Mouse (Mus musculus): ENCODE results near the gene Pdzd2. TPM values are rescaled to one million over a fixed set of nuclear protein-coding genes. Genes with fewer than 3 reads are reported as not detected.

The Pdzd2 gene
- polyA plus RNA-seq, 1 experiment = 125 TPM

DNA sequence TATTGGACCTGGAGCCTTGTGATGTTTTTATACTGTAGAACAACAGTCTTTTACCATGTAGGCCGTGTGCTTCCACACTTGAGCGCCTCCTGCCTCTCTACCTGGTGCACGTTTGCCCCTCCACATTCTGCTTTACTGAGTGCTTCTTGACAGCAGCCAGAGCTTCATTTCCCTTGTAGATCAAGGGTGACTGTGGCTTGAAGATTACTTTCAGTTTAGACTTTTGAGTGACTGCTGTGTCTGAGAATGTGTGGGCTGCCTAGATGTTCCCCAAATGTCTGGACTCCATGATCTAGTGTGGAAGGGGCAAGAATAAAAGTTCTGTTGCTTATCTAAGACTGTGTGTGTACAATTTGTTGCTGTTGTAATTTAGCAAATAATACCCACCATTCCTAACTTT, 390.8 kb downstream of the Pdzd2 start:
- 68% methylated on average over 3 of the region's 3 CpGs for WGBS
- no peak for DNase-seq
- no peak overlapping the region for H3K4me3 ChIP-seq (replicated peaks; ENCODE audit: extremely low read depth, low read depth, low read length)
- H3K4me1 ChIP-seq (ENCODE audit: control insufficient read depth, insufficient read depth, low read length) = peaks cover under 1% of the 10 kb centered on the region
- TF ChIP-seq POLR2A (IDR thresholded peaks at IDR 0.05; ENCODE audit: borderline replicate concordance, extremely low read depth, low read depth, low read length) = no peak
- no peak for TF ChIP-seq CTCF (IDR thresholded peaks at IDR 0.05; ENCODE audit: insufficient read depth, low read length)

DNA sequence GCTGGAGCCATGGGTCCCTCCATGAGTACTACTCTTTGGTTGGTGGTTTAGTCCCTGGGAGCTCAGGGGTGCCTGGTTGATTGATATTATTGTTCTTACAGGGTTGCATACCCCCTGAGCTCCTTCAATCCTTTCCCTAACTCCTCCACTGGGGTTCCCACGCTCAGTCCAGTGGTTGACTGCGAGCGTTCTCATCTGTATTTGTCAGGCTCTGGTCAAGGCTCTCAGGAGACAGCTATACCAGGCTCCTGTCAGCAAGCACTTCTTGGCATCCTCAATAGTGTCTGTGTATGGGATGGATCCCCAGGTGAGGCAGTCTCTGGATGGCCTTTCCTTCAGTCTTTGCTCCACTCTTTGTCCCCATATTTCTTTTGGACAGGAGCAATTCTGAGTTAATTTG, 392.8 kb downstream of the Pdzd2 start:
- TF ChIP-seq POLR2A (IDR thresholded peaks at IDR 0.05; ENCODE audit: borderline replicate concordance, extremely low read depth, low read depth, low read length) (no peak), CTCF (IDR thresholded peaks at IDR 0.05; ENCODE audit: insufficient read depth, low read length) (no peak)
- DNase-seq = no peak
- Histone ChIP-seq H3K4me1 (ENCODE audit: control insufficient read depth, insufficient read depth, low read length) (no peaks in the 10 kb centered on the region; the same call in 1 of the 2 replicates), H3K4me3 (replicated peaks; ENCODE audit: extremely low read depth, low read depth, low read length) (no peak overlapping the region)
- 93% methylated on average over 3 of the region's 3 CpGs for WGBS

DNA sequence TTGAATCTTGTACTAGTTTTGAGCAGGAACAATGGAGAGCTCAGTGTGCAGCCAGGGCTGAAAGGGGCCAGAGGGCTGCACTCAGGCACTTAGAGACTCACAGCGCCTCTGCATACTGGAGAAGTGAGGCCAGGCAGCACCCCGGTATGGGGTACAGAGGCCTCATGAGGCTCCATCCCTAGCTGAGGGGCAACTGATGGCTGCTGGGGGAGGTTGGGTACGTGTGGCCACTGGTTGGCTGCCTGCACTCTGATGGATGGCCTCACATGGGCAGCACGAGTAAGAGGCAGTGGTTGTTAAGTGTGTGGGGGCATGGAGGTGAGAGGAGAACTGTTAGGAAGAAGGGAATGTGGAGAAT, 398.3 kb downstream of the Pdzd2 start:
- no peak for DNase-seq
- 62% methylated on average over 4 of the region's 4 CpGs for WGBS
- TF ChIP-seq POLR2A (IDR thresholded peaks at IDR 0.05; ENCODE audit: borderline replicate concordance, extremely low read depth, low read depth, low read length) (no peak), CTCF (IDR thresholded peaks at IDR 0.05; ENCODE audit: insufficient read depth, low read length) (no peak)
- Histone ChIP-seq H3K4me3 (replicated peaks; ENCODE audit: extremely low read depth, low read depth, low read length) (no peak overlapping the region), H3K4me1 (ENCODE audit: control insufficient read depth, insufficient read depth, low read length) (peaks cover 2% of the 10 kb centered on the region)

DNA sequence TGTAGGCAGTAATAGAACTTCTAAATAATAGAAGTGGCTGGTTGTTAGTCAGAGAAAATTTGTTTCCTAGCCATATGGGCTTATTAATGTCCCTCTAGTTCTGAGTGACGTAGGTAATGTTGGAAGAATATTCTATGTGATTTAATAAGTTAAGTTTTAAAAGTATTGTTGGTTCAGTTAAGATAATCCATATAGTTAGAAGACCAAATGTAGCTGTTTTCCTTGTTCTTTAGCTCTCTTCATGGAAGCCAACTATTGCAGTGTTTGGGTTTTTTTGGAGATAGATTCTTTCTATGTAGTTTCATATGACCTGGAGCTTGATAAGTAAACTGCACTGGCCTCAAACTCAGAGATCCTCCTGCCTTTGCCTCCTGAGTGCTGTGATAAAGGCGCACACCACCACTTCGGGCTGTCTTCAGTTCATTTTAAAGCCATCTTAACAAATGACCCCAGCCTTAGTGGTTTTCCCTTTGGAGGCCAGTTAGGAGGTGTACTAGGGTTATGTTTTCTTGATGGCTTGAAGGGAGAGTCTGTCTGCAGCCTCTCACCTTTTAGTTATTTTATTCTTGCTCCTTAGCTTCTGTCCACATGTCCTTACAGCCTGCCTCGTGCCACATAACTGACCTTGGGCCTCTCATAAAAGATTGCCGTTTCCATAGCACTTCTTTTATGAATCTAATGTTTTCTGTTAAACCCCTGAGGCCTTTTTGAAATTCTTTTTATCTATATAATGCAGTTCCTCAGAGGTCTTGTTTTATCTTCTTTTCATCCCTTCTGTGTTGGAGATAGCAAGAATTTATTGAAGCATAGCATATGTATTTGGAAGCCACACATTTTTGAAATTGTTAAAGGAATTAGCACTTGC, 399.0 kb downstream of the Pdzd2 start:
- Histone ChIP-seq H3K4me1 (ENCODE audit: control insufficient read depth, insufficient read depth, low read length) (peaks cover 4% of the 10 kb centered on the region), H3K4me3 (replicated peaks; ENCODE audit: extremely low read depth, low read depth, low read length) (no peak overlapping the region)
- 70% methylated on average over 5 of the region's 5 CpGs for WGBS
- DNase-seq = no peak
- TF ChIP-seq CTCF (IDR thresholded peaks at IDR 0.05; ENCODE audit: insufficient read depth, low read length) (no peak), POLR2A (IDR thresholded peaks at IDR 0.05; ENCODE audit: borderline replicate concordance, extremely low read depth, low read depth, low read length) (no peak)

DNA sequence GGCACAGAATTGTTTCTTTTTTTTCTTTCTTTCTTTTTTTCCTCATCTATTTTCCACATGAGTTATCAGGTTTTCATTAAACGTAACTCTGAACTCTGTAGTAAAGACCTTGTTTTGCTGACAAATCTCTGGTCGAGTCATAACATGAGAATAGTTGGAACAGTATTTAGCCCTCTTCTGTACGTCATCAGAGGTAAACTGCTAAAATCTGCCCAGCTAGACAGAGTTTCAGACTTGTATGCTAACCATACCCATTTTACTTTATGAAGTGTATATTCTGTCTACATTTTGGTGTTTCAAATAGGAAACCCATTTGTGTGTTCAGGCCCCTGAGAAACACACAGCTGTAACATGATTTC, 402.0 kb downstream of the Pdzd2 start:
- Histone ChIP-seq H3K4me3 (replicated peaks; ENCODE audit: extremely low read depth, low read depth, low read length) (no peak overlapping the region), H3K4me1 (ENCODE audit: control insufficient read depth, insufficient read depth, low read length) (peaks cover 12% of the 10 kb centered on the region)
- DNase-seq = no peak
- WGBS = 67% methylated on average over 3 of the region's 3 CpGs
- TF ChIP-seq CTCF (IDR thresholded peaks at IDR 0.05; ENCODE audit: insufficient read depth, low read length) = no peak
- no peak for TF ChIP-seq POLR2A (IDR thresholded peaks at IDR 0.05; ENCODE audit: borderline replicate concordance, extremely low read depth, low read depth, low read length)

DNA sequence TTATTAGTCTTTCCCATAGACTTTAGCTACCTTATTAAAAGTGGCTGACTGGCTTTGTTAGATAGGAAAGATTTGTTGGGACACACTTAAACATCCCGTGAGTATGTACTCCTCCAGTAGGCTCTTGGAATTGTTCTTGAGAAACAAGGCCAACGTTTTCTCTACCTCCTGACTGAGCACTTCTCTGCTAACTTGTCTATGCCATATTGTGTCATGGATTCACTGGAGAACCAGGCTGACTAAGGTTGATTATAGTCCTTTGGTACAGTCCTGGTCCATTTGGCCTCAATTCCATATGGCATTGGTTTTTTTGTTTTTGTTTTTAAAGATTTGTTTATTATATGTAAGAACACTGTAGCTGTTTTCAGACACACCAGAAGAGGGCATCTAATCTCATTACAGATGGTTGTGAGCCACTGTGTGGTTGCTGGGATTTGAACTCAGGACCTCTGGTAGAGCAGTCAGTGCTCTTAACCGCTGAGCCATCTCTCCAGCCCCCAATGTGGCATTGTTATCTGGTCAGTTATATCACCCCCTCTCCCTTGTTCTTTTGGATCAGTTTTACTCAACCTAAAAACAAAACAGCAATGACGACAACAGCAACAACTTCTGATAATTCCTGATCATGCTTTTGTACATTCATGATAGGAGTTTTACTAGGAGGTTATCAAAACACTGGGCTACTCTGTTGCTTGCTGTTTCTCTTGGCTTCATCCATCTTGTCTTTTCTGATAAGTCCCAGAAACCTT, 402.5 kb downstream of the Pdzd2 start:
- Histone ChIP-seq H3K4me1 (ENCODE audit: control insufficient read depth, insufficient read depth, low read length) (peaks cover 12% of the 10 kb centered on the region), H3K4me3 (replicated peaks; ENCODE audit: extremely low read depth, low read depth, low read length) (no peak overlapping the region)
- TF ChIP-seq CTCF (IDR thresholded peaks at IDR 0.05; ENCODE audit: insufficient read depth, low read length) (no peak), POLR2A (IDR thresholded peaks at IDR 0.05; ENCODE audit: borderline replicate concordance, extremely low read depth, low read depth, low read length) (no peak)
- WGBS = 67% methylated on average over 4 of the region's 4 CpGs
- DNase-seq = no peak

DNA sequence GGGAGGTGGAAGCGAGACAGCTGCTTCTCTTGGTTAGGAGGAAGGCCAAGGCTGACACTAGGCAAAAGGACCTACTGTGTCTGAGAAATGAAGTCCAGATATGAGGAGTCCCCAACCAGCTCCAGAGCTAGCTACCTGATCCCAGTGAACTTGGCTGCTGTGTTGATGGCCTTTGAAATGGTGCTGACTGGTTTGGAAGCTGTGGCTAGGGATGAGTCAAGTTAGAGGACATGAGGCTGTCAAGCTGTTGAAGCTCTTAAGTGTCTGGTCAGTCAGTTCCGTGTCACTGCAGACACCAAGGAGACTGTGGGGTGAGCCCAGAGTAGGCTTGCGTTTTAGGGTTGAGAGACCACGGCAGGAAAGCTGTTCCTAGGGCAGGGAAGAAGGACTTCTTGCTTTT, 405.3 kb downstream of the Pdzd2 start:
- no peak for DNase-seq
- 75% methylated on average over 4 of the region's 4 CpGs for WGBS
- TF ChIP-seq CTCF (IDR thresholded peaks at IDR 0.05; ENCODE audit: insufficient read depth, low read length) (no peak), POLR2A (IDR thresholded peaks at IDR 0.05; ENCODE audit: borderline replicate concordance, extremely low read depth, low read depth, low read length) (no peak)
- Histone ChIP-seq H3K4me1 (ENCODE audit: control insufficient read depth, insufficient read depth, low read length) (peaks cover 14% of the 10 kb centered on the region), H3K4me3 (replicated peaks; ENCODE audit: extremely low read depth, low read depth, low read length) (no peak overlapping the region)

DNA sequence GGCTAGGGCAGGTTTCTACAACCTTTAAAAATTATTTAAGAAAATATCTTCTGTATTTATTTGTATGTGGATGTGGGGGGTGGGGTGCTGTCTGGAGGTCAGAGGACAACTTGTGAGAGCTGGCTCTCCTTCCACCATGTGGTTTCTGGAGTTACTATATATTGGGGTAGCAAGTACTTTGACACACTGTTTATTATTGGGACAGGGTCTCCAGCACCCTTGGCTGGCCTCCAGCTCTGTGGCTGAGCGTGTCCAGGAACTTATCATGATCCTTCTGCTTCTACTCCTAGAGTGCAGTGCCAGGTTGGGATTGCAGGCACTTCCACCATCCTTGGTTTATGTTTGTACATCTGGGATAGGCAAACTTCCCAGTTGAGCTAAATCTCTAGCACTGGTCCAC, 408.4 kb downstream of the Pdzd2 start:
- 29% methylated on average over 1 of the region's 1 CpGs for WGBS
- no peak for TF ChIP-seq CTCF (IDR thresholded peaks at IDR 0.05; ENCODE audit: insufficient read depth, low read length)
- TF ChIP-seq POLR2A (IDR thresholded peaks at IDR 0.05; ENCODE audit: borderline replicate concordance, extremely low read depth, low read depth, low read length) = no peak
- DNase-seq = no peak
- no peak overlapping the region for H3K4me3 ChIP-seq (replicated peaks; ENCODE audit: extremely low read depth, low read depth, low read length)
- H3K4me1 ChIP-seq (ENCODE audit: control insufficient read depth, insufficient read depth, low read length) = peaks cover 18% of the 10 kb centered on the region

DNA sequence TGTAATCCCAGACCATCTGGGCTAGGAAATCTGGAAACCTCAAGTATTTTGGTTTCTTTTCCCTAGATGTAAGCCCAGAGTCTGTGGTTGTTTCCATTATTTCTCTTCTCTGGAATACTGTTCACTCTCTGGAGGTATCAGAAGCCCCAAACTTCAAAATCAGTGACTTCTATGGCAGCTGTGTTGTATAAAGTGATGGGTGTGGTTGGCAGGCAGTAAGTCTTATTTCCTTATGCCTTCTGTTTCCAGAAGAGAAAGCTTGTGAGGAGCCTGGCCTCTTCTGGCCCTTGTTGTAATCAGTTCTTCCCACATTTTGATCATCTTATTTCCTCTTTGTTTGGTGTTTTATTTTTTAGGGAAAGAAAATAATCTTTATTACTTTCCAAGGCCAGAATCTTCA, 408.8 kb downstream of the Pdzd2 start:
- H3K4me3 ChIP-seq (replicated peaks; ENCODE audit: extremely low read depth, low read depth, low read length) = no peak overlapping the region
- TF ChIP-seq CTCF (IDR thresholded peaks at IDR 0.05; ENCODE audit: insufficient read depth, low read length) = no peak
- no peak for TF ChIP-seq POLR2A (IDR thresholded peaks at IDR 0.05; ENCODE audit: borderline replicate concordance, extremely low read depth, low read depth, low read length)
- H3K4me1 ChIP-seq (ENCODE audit: control insufficient read depth, insufficient read depth, low read length) = peaks cover 19% of the 10 kb centered on the region
- no peak for DNase-seq

DNA sequence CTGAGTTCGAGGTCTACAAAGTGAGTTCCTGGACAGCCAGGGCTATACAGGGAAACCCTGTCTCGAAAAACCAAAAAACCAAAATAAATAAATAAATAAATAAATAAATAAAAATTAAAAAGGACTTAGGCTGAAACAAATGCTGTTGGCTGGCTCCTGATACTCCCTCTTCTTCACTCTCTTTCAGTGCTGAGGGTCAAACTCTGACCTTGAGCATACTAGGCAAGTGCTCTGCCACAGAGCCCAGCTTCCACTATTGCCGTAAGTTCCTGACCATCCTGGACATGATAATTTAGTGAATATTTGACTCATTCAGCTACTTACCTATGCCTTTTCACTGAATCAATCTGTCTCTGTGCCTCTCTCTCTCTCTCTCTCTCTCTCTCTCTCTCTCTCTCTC, 409.3 kb downstream of the Pdzd2 start:
- 73% methylated on average over 3 of the region's 3 CpGs for WGBS
- peaks cover 20% of the 10 kb centered on the region for H3K4me1 ChIP-seq (ENCODE audit: control insufficient read depth, insufficient read depth, low read length)
- H3K4me3 ChIP-seq (replicated peaks; ENCODE audit: extremely low read depth, low read depth, low read length) = no peak overlapping the region
- TF ChIP-seq POLR2A (IDR thresholded peaks at IDR 0.05; ENCODE audit: borderline replicate concordance, extremely low read depth, low read depth, low read length) (no peak), CTCF (IDR thresholded peaks at IDR 0.05; ENCODE audit: insufficient read depth, low read length) (no peak)
- no peak for DNase-seq

Data from lung, adult 2 months (tissue).